Mouse (Mus musculus) monocyte, adult 5-6 weeks (primary cell): ENCODE results near the gene Alg9. TPM values are rescaled to one million over a fixed set of nuclear protein-coding genes. Genes with fewer than 3 reads are reported as not detected.
A peak's percentile ranks its signal among the peaks of the same experiment; 100 is the strongest.

ENCODE experiments used
- ATAC-seq: fragments of 153-309, 156-312 bp; replicated peaks from 2 replicates; pipeline ENCODE4 v1.8.0; 2017; ENCODE audit warnings: mild to moderate bottlenecking; ENCODE audit not compliant: low TSS enrichment, insufficient number of reproducible peaks, severe bottlenecking, poor library complexity, low FRiP score
- total RNA-seq: library from RNA; stranded (forward); fragments of 200-1000, 200-491, 200-594 nt; gene quantifications from 3 replicates; pipeline ENCODE4 v1.2.3, GENCODE M21; 2017

The Alg9 gene
- total RNA-seq, 1 experiment from 2014 or later = 16.5 TPM

DNA sequence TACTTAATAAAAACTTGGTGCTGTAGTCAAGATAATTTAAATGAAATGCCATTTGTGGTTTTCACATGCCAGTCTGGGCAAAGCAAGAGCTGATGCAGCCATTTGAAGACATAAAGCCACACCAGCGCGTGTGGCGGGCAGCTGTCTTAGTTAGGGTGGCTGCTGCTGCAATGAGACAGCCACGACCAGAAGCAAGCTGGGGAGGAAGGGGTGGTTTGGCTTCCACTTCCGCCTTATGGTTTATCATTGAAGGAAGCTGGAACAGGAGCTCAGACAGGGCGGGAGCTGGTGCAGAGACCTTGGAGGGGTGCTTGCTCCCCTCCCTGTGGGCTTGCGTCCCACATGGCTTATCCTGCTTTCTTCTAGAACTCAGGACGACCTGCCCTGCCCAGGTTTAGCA, 91.0 kb downstream of the Alg9 start:
- peak; percentile 81 for ATAC-seq

DNA sequence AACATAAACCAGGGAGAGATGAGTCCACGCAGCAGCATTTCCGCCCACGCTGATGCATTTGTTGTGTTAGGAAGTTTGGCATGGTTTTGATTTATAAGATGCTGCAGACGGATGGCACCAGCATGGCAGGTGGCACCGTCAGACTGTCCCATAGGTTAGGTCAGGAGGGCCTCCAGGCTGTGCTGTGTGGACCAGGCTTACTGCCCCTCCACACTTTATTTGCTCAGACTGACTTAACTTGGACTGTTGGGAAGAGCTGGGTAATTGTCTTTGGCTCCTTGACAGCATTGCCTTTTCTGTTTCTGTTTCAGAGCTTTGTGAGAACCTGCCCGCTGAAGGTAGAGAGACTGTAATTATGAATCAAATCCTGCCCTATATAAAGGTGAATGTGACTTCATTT, 92.2 kb downstream of the Alg9 start:
- ATAC-seq = no peak

DNA sequence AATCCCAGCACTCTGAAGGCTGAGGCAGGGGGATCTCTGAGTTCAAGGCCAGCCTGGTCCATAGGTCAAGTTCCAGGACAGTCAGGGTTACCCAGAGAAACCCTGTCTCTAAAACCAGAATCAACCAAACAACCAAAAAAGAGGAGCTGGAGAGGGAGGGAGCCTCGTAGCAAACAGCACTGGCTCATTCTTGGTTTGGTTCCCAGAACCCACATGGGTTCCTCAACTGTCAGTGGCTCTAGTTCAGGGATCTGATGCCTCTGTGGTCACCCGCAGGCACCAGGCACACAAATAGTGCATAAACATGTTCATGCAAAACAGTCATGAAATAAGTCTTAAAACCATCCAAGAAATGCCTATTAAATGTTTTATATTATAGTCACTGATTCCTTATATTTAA, 93.4 kb downstream of the Alg9 start:
- no peak for ATAC-seq

DNA sequence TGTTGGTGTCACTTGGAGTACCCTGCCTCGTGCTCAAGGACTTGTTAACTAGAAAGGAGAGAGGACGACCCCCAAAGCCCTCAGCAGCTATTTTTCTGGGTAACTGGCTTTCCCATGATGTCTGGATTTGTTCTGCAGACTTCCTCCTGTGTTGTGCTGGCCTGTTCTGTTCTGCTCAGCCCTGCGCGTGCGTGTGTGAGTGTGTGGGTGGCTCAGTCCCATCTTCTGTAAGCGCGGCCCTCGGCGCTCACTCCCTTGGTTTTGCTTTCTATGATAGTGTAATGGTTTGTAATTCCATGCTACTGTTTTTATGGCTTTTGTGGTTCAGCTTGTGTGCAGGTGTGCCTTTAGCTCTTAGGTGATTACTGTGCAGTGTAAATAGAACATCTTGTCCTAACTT, 98.4 kb downstream of the Alg9 start:
- ATAC-seq = no peak

DNA sequence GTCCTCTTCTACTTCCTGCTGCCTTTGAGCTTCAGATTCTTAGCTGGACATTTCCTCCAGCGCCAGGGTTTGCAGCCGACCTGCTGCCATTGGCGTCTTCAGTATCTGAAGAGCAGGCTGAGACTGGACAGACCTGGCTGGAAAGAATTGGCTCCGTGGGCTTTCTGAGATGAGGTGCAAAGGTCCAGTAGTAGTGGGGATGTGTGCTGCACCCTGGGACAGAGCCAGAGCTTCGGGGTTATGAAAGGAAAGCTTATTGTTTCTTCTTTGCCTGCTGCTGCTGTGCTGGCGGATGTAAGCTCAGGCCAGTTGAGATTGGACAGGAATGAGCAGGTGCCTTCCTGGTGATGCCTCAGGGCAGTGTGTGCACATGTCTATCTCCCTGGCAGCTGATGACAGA, 99.2 kb downstream of the Alg9 start:
- no peak for ATAC-seq

DNA sequence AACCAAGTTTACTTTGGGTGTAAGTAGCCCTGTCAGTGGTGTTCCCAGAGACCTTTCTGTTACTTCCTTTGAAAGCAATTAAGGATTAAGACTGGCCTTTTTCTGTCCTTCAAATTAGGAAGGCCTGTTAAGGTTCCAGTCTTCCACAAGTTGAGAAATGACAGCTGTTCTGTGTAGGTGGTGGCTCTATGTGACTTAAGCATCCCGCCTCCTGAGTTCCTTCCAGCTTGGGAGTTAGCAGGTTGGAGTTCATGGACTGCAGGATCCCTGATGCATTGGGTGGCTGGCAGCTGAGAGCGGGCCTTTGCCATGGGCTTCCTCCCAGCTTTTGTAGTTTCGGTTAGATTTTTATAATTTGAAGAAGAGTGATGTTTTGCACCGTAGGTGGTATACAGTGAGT, 100.7 kb downstream of the Alg9 start:
- ATAC-seq = no peak

DNA sequence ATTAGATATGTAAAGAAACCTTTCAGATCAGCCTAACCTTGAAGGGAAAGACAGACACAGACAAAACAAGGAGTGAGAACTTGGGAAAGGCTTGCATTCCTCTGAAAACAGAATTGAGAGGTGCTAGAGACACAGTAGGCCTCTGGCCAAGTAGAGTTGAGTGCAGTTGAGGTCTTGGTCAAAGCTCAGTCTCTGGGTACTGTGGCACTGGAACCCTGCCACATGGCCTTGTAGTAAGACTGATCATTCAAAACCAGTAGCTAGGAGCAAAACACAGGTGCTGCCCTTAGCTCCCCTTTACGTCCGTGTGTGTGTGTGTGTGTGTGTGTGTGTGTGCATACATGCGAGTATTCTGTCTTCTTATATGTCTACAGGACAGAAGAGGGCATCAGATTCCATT, 101.5 kb downstream of the Alg9 start:
- no peak for ATAC-seq

DNA sequence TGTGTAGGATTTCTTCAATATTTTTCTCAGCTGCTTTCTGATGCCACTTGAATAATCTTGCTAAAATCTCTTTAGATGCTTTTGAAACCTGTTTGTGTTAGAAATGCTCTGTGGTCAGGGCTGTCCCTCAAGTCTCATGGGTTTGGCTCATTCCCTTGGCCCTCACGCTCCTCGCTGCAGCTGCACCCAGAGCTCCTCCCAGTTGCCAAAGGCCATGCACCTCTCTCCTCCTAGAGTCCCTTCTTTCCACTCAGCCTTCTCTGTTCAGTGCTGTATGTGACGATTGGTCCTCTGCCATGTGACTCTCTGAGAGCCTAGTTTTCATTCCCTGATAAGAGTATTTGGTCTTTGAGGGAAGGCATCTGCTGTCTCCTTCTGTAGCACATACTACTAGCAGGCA, 102.6 kb downstream of the Alg9 start:
- no peak for ATAC-seq

DNA sequence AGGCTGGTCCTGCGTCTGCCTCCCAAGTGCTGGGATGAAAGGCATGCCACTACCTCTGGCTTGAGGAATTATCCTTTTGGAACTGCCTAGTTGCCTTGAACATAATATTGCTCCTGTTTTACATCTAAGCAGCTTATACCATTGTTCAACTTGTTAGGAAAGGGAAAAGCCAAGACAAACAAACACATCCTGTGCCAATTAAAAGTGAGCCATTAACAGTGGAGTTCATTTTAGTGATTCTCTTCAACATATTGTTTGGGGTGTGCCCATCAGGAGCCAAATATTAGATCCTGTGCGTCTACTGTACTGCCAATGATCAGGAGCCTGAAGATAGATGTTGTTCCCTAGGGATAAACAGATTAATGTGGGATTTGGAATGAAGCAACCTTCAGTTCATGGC, 107.4 kb downstream of the Alg9 start:
- no peak for ATAC-seq

DNA sequence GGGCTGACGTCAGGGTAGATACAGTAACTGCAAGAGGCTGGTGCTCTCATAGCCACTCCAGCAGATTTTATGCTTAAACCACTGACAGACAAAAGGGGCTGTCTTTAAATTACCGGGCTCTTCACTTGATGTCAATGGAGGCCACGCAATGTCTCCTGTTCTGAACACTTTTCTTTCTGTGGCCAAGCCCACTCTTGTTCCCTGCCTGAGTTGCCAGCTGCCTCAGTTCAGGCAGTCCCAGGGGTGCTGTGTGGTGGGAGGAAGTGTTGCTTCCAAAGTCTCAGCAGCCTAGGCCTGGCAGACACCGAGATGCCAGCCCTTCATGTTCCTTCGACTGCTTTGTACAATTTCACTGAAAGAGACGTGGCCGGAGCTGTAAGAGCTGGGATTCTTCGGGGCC, 109.3 kb downstream of the Alg9 start:
- no peak for ATAC-seq

DNA sequence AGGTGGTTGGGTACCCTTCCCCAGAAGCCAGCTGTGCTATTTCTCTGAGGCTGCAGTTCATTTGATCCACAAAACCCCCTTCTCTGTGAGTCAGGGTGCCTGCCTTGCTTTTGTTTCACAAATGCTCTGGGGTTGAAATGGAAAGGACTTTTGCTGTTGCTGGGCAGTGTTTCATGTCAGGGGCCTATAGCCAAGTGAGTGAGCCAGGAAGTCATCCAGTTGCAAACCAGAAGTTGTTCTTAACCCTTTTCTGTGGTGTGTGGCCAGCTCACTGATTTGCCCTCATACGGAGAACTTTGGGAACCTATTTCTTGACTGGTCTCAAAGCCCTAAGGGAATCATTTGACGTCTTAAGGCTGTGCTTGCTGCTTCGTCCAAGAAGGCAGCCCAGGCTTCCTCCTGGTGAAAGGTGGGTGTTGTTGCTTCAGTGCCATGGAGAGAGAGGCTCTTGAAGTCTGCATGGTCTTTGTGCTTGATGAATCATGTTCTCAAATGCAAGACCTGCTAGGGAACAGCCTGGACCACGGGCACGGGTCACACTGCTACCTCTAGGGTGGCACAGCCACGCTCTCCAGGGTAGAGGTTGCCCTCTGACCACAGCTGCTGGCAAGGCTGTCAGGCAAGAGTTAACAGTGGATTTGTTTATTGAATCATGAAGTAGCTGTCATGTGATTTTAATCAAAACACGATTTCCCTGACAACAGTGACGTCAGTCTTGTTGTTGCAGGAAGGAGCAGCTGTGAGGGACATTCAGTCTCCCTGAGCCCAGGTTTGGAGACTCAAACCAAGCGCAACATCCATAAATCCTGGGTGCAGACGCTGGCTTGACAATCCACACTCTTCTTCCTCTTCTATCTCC, 110.2 kb downstream of the Alg9 start:
- no peak for ATAC-seq

DNA sequence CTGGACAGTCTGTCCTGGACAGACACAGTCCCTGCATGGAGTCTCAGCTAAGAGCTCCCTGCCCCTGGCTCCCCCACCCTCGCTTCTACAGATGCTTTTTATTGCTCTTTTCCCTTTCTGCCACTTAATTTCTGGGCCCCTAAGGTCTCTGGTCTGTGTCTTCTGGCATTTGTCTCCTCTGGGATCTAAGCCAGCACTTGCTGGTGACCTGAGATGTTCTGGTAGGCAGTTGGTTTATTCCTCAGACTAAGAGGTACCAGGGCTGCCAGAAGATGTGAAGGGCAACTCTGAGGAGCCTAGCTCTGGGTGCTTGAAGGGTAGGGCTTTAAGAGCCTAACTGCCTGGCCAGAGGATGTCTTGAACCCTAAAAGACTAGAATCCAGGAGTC, 110.8 kb downstream of the Alg9 start:
- ATAC-seq = no peak

DNA sequence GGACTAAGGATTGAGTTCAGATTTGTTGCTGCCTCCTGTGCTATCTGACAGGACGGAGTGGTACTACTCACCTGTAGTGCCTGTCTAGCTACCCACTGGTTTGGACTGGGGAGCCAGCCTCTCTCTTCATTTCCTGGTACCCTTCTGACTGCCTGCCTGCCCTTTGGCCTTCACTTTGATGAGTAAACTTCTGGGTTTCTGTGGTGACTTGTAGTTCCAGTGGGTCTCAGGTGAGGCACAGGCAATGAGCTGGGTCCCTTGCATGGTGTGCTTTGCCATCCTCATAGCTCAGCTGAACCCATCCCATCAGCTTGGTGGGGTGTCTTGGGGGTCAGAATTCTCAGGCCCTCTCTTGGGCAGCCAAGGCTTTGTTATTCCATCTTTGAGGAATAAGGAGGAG, 112.1 kb downstream of the Alg9 start:
- ATAC-seq = no peak

DNA sequence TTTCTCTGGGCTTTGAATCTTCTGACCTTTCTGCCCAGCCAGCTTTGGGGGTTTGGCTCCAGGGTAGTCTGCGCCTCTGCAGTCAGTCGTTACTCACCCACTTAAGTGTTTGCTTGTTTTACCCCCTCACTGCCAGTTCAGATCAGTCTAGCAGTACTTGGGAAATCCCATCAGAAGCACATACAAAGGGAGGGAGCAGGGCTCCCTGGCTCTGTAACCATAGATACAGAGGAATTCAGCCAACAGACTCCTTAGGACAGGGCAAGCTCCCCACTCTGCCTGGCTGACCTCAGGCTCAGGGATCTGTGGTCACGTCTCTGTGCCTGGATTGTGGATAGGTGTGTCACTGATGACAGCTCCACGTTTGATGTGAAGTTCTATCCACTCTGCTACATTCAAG, 112.5 kb downstream of the Alg9 start:
- no peak for ATAC-seq

DNA sequence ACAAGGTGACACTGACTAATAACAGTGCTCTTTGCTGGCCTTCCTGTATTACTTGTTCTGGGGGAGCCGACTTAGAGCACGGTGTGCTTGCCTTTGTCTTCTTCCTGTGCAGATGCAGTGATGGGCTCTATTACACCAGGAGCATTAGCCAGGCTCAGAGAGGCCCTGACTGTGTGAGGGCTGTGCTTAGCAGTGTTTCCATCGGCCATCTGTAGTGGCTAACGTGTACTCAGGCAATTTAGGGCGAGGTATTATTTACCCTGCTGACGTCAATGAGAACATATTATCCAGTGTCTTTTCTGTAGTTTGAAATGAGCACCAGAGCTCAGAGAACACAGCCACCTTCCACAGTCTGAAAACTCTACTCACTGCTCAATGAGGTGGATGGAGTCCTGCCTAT, 114.4 kb downstream of the Alg9 start:
- no peak for ATAC-seq

DNA sequence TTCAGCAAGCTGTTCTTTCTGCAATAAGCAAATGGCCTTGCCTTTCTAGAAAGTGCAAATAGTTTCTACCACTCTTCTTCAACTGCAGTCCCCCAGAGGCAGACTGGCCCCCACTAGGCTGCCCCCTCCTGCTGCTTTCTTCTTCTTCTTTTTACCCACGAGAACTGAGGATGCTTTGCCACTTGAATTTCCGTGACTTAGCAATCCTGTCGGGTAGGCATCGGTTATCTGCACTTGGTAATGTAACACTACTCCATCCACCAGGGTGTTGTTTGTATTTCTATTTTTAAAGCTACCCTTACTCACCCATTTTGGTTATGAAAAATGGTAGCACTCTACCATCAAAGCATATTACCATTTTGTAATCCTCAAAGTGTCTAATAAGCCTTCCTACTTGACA, 115.1 kb downstream of the Alg9 start:
- ATAC-seq = no peak

DNA sequence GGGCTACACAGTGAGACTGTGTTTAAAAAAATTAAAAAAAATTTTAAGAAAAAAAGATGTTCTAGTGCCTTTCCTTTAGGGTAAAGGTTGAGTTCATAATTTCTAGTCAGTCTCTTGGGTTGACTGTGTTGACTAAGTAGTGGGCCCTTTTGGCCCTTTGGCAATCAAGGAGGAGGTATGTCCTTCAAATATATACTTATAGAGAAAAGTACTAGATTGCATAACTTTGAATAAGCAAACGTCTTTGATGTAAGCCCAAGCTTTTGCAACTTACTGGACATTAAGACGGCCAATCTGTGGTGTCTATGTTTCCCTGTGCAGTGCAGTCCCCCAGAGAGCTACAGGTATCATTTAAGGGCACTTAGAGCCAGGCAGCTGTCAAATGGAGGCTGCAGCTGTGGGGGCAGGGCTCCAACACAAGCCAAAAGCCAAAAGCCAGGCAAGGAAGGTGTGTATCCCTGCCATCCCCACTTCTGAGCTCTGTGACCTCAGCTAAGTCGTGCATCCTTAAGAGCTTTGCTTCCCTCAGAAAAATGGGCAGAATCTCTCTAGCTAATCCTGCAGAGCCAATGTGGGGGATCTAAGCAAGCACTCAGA, 115.8 kb downstream of the Alg9 start:
- no peak for ATAC-seq
